Mouse (Mus musculus) left cerebral cortex, postnatal 4 days (tissue): Measurements from ENCODE around the gene Il6ra. TPM values are rescaled to one million over a fixed set of nuclear protein-coding genes. Genes with fewer than 3 reads are reported as not detected.

ENCODE experiments used
- total RNA-seq, 2 experiments: library from RNA; stranded (reverse); gene quantifications; 2 replicates each; pipeline ENCODE4 v1.2.3; 2021

Gene Il6ra
- total RNA-seq, 2 experiments from 2014 or later, result 1.8 to 1.9 TPM

Other genes starting within 250 kb of the Il6ra start
- 100 to 1,000 TPM; 102 to 106 TPM for gene Adar, start 198.2 kb downstream of the Il6ra start, total RNA-seq
- gene Chrnb2, start 148.6 kb downstream of the Il6ra start, total RNA-seq, result 10 to 100 TPM; 28.4 to 29.2 TPM
- 10 to 100 TPM; 74.5 to 79.3 TPM for gene Ube2q1, start 139.6 kb downstream of the Il6ra start, total RNA-seq
- gene She, start 81.8 kb downstream of the Il6ra start, total RNA-seq, result 1 to 10 TPM; 3.0 to 3.4 TPM
- gene Atp8b2, start 50.3 kb upstream of the Il6ra start, total RNA-seq, result 10 to 100 TPM; 80.1 to 86.5 TPM
- gene Hax1, start 85.6 kb upstream of the Il6ra start, total RNA-seq, result 10 to 100 TPM; 55.0 to 60.9 TPM
- gene 4933434E20Rik, start 138.4 kb upstream of the Il6ra start, total RNA-seq, result 10 to 100 TPM; 72.3 to 83.5 TPM
- 100 to 1,000 TPM; 212 to 217 TPM for gene Ubap2l, start 139.4 kb upstream of the Il6ra start, total RNA-seq
- gene Tpm3, start 159.5 kb upstream of the Il6ra start, total RNA-seq, result 100 to 1,000 TPM; 291 to 310 TPM
- under 1 TPM; 0.46 to 0.50 TPM for gene Nup210l, start 190.9 kb upstream of the Il6ra start, total RNA-seq